Mouse (Mus musculus) retina, postnatal 1 day (tissue): ENCODE measurements around the gene Eno3.
A peak's percentile ranks its signal among the peaks of the same experiment; 100 is the strongest.

Experiments
- DNase-seq: peaks from one replicate; pipeline ENCODE4 v3.0.0-alpha.2; 2012

Gene Eno3

DNA sequence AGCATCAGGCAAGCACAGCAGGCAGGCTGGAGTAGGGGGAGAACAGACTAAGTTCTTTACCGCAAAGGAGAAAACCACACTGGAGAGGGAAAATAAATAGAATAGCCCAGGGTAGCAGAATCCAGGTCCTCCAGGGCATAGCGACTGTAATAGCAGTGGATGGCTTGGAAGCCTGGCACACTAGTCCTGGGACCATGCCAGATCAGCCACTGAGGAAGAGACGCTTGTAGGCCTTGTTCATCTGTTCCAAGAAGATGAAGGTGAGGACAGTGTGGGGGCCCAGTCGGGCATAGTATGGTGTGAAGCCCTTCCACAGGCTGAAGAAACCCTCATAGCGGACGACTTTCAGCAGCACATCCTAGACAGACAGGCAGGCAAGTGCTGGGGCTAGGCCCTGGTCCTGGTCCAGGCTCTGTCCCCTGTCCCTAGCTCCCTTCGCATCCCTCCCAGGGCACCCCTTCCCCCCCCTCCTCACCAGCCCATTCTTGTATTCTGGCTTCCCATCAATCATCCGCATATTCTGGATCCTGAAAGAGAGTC, 12.4 kb upstream of the Eno3 start:
- no peak for DNase-seq

GRCm38 (mm10) chr11:70645461-70646258, 11.3 kb upstream of the Eno3 start:
- no peak for DNase-seq

DNA sequence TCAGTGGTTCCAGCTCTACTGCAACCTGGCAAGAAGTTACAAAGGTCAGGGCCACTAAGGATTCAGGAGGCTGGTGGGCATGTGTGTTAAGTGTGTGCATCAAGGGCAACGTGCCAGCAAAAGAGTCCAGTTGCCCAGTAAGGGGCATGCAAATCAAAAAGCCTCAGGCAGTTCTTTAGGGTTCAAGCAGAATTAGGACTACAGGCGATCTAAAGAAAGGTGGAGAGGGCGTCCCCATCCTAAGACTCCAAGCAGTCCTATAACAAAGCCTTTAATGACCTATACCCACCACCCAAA, 10.8 kb upstream of the Eno3 start:
- no peak for DNase-seq

DNA sequence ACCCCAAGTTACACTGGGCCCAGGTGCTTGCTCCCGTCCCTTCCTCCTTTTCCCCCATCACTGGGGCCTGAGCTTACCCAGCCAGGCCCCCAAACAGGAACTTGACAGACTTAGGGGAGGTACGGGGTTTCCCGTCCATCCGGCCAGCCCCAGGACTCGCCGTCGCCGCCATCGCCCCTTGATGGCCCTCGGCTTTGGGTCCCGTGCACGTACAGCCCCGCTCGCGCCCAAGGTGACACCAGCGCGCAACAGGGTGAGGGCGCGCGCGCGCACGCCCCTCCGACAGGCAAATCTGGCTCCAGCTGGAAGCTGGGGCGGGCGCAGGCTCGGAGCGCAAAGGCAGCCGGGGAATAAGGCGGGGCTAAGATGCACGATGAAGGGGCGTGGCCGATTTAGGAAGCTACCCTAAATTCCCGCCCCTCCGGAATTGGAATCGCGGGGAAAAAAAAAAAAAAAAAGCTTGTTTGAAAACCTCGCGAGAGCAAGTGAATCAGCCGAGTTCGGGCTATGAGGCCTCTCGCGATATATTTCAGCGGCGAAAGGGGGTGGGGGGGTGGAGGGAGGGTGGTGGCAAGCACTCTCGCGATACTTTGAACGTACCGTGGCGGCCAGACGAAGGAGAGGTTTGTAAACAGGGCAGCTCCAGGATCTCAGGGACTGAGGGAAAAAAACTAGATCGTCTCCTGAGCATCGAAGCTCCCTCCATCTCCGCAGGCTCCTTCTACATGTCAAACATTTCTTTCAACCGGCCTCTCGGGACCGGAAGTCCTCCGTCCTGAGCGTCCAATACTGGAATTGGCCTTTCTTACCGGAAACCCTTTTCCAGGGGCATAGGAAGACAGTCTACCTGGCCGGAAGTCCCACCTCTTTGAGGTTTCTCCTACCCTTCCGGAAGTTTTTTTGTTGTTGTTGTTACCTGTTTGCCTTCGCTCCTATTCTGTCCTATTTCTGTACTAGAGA, 10.0 kb upstream of the Eno3 start, which contains the start of the genes Rnf167 and Slc25a11:
TSS of gene Rnf167 (plus strand) at position 545 of the 960 bp plus-strand sequence.
TSS of gene Slc25a11 (minus strand) at position 789 of the 960 bp plus-strand sequence.
- peak; percentile 100 for DNase-seq

GRCm38 (mm10) chr11:70647716-70648420, 9.1 kb upstream of the Eno3 start:
- no peak for DNase-seq

GRCm38 (mm10) chr11:70648512-70648911, 8.5 kb upstream of the Eno3 start:
- DNase-seq, result no peak

GRCm38 (mm10) chr11:70649185-70649734, 7.7 kb upstream of the Eno3 start:
- no peak for DNase-seq

- DNase-seq, result no peak
Measured at GRCm38 (mm10) chr11:70650322-70651175, 6.5 kb upstream of the Eno3 start.

- DNase-seq, result no peak
Measured at GRCm38 (mm10) chr11:70651391-70651790, 5.6 kb upstream of the Eno3 start.

- no peak for DNase-seq
Measured at GRCm38 (mm10) chr11:70652029-70652883, 4.7 kb upstream of the Eno3 start.

DNA sequence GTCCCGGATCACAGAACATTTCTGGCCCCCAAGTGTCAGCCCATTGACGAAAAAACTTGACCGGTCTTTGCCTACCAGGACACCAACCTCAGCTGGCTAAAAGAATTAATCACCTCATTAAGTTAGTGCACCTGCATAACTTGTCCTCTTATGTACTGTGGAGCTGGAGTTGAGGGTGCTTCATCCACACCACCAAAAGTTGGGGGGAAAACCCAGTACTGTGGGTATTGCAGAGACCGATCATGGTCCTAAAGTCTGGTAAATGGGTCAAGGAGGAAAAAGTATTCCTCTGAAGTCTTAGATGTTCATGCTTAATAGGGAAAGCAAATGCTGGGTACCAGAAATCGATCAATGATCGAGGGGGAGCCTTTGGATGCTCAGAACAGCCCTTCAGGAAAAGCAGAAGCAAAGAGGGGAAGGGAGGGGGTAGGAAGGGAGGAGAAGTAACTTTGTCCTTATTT, 4.1 kb upstream of the Eno3 start:
- no peak for DNase-seq

GRCm38 (mm10) chr11:70653345-70654197, 3.4 kb upstream of the Eno3 start:
- peak; percentile 89 for DNase-seq

DNA sequence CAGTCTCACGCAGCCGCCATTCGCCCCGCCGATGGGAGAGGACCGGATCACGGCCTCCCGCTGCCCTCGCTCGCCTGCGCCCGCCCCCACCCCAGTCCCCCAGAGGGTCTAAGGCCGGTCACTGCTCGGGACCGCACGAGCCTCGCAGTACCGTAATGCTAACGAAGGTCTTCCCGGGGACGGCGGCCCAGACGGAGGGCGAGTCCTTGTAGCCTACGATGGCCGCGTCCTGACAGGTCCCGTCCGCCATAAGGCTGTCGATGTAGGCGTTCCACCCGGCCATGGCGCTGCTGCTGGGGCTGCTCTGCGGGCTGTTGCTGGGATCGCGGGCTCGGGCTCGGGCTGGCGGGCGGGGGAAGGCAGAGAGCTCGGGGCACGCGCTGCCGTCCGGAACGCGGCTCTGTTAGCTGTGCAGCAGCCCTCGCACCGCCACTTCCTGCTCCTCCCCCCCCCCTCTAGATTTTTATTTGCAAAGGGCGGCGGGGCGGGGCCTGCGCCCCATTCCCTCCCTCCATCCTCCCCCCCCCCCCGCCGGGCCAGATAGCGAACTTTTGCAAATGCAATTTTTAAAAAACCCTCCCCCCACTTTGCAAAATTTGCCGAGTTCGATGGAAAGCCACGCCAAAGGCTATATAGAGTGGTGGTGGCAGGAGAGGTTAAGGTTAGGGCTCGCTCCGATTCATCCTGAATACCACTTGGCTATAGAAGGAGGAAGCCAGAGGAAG, 2.6 kb upstream of the Eno3 start, which contains the start of gene Pfn1:
TSS of gene Pfn1 (minus strand) at position 447 of the 725 bp plus-strand sequence.
- DNase-seq, result peak; percentile 84

DNA sequence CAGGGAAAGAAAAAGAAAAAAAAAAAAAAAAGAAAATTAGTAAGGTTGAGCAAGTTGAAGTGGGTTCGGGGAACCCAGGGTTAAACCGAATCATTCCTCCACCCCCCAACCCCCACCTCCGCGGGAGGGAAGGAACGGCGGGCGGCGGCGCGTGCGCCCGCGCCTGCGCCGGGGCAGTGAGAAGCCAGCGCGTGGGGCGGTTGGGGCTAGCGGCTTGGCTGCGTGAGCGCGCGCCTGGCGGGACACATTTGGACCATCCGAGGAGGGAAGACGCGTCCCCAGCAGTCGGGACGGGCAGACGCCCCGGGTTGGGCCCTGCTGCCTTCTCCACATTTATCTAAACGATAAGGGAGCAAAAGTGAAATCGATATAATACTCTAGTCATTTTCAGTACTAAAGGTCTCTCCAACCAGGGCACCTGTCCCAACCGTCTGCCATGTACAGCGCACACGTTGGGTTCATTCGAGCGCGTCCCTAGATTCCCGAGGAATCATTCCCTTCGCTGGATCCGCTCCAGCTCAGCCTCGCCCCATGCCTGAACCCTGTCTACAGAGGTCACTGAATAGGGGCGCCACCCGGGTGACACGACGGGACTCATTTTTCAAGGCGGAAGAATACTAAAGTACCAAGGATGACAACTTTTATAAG, 2.0 kb upstream of the Eno3 start:
- DNase-seq, result peak; percentile 88

DNA sequence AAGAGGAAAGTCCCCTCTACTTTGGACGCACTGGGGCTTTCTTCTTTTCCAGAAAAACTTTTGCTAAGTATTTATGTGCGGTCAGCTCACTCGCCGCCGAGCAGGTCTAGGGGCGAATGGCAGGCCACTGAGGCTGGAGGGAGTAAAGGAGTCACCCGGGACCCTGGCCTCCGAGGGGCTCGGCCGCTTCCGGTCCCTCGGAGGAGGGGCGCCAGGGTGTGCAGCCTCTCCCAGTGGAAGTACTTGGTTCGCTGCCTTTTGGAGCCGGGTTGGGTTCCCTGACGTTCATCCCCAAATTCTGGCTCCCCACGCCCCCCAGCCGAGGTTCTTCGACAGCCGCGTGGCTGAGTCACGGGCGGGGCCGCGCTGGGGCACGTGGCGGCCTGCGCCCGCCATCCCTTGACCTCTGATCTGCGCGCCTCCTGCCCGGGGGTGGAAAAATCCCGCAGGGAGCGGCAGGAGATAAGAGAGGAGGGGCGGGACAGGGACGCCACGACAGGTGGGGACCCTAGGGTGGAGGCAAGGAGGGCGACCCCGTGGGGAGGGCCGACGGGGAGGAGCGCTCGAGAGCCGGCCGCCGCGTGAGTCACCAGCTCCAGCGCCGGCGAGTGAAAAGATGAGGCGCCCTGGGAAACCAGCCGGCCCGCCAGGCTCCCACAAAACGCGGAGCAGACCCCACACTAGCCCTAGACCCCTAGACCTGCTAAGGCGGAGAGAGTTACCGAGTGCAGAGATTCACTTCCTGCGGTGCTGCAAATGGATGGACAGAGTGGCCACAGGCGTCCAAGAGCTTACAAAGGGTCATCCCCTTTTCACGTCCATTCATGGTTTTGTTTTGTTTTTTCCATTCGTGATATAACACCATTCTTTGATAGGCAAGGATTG, 1.2 kb upstream of the Eno3 start:
- no peak for DNase-seq

DNA sequence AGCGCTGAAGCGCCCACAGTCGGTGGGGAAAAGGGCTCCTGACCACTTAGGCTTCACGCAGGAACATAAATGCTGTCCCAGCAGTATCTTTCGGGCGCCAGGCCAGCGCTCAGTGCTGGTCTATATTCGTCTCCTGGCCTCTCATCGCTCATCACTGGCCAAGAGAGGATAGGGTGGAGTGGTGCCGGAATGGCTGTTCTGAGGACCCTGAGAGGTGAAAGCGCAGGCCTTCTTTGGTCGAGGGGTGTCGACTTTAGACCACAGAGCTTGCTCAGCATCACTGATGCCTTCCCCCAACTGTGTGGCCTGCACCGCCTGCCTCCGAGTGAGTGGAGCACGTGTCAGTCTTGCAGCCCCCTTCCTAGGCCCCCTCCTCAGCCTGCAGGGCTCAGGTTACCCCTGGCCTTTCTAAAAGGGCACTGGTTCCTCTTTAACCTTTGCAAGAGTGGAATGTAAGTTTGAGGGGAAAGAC, 510 bp upstream of the Eno3 start:
- DNase-seq, result peak; percentile 8

DNA sequence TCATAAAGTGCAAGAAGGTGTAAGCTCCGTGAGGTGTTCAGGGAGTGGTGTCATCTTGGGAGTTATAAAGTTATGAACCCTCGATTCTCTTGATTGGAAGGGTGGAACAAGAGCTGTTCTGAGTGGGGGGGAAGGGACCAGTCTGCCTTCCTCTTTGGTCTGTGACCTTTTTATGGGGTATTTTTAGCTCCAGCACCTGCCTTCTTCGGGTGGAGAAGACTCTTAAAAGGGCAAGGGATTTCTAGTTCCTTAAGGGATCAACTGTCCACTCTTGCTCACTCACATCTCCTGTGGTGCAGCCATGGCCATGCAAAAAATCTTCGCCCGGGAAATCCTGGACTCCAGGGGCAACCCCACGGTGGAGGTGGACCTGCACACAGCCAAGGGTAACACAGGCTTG, 571 bp downstream of the Eno3 start:
- DNase-seq, result no peak
